Mouse (Mus musculus) hindbrain, embryonic 13.5 days (tissue): ENCODE results near the gene Lrrc1. TPM values are rescaled to one million over a fixed set of nuclear protein-coding genes. Genes with fewer than 3 reads are reported as not detected.
A peak's percentile ranks its signal among the peaks of the same experiment; 100 is the strongest.

Experiments
- ATAC-seq: fragments of 200-750 bp; cut with Nextera tagmentation; 2 replicates; pipeline ENCODE4 v1.8.0; 2017; ENCODE audit warnings: moderate TSS enrichment; ENCODE audit not compliant: low FRiP score
- H3K27ac ChIP-seq: fragments of 300-500 bp; sonication (generic); 2 replicates; pipeline ENCODE4 v1.5.1; 2015; ENCODE audit warnings: inconsistent platforms, mild to moderate bottlenecking, moderate library complexity
- H3K27me3 ChIP-seq: fragments of 300-500 bp; sonication (generic); 2 replicates; pipeline ENCODE4 v1.6.1; 2015; ENCODE audit warnings: mild to moderate bottlenecking, inconsistent platforms
- H3K36me3 ChIP-seq: fragments of 300-500 bp; sonication (generic); 2 replicates; pipeline ENCODE4 v1.6.1; 2015; ENCODE audit warnings: mild to moderate bottlenecking, inconsistent platforms
- H3K4me1 ChIP-seq: fragments of 300-500 bp; sonication (generic); replicated peaks from 2 replicates; pipeline ENCODE4 v1.6.1; 2015; ENCODE audit warnings: inconsistent platforms
- H3K4me2 ChIP-seq: fragments of 300-500 bp; sonication (generic); 2 replicates; pipeline ENCODE4 v1.6.1; 2015; ENCODE audit warnings: inconsistent platforms, mild to moderate bottlenecking, moderate library complexity
- H3K4me3 ChIP-seq: fragments of 300-500 bp; sonication (generic); 2 replicates; pipeline ENCODE4 v1.5.1; 2015; ENCODE audit warnings: mild to moderate bottlenecking, inconsistent platforms
- H3K9ac ChIP-seq: fragments of 300-500 bp; sonication (generic); 2 replicates; pipeline ENCODE4 v1.6.1; 2015; ENCODE audit warnings: mild to moderate bottlenecking, inconsistent platforms
- H3K9me3 ChIP-seq: fragments of 300-500 bp; sonication (generic); 2 replicates; pipeline ENCODE4 v1.6.1; 2016; ENCODE audit warnings: inconsistent platforms
- WGBS: fragments of 180-500 bp; shearing (Covaris S2); methylation state at CpG from one replicate; pipeline ENCODE4 v1.1.7; 2015; 5-methylcytosine and 5-hydroxymethylcytosine counted together
- polyA plus RNA-seq: library from polyadenylated mRNA; unstranded; fragments of >200 nt; fragmentation: Nextera tagmentation; extraction: Ambion mirVana; gene quantifications from 2 replicates; pipeline ENCODE4 v1.2.1, GENCODE M21; 2015

The Lrrc1 gene
- polyA plus RNA-seq, 1 experiment from 2014 or later = 5.6 TPM

DNA sequence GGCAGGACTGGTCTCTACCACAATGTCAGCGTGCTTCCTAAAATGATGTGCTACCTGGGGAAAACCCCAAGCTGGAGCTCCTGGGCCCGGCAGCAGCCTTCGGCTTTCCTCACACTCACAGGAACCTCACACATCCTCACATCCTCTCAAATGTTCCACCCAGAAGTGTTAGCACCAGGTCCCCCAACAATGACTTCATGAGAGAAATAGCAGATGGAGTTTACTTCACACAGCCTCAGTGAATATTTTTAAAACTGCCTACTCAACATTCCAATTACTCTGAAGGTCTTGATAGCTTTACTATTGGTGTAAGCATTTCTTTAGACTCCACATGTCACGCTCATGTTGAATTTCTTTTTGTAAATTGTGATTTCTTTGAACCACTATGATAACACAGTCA is 27.2 kb upstream of the Lrrc1 start:
- 93% methylated on average over 4 of the region's 4 CpGs for WGBS
- H3K36me3 ChIP-seq = no peaks in the 10 kb centered on the region
- no peak overlapping the region for H3K4me2 ChIP-seq
- no peak overlapping the region for H3K9ac ChIP-seq
- no peaks in the 10 kb centered on the region; the same call in 1 of the 2 replicates for H3K4me1 ChIP-seq
- no peak overlapping the region for H3K4me3 ChIP-seq
- H3K27ac ChIP-seq = no peak overlapping the region
- ATAC-seq = no peak
- H3K27me3 ChIP-seq = no peaks in the 10 kb centered on the region
- H3K9me3 ChIP-seq = no peaks in the 10 kb centered on the region

- H3K9me3 ChIP-seq = no peaks in the 10 kb centered on the region
- no peaks in the 10 kb centered on the region for H3K36me3 ChIP-seq
- no peak overlapping the region for H3K27ac ChIP-seq
- H3K4me1 ChIP-seq = no peaks in the 10 kb centered on the region; the same call in 1 of the 2 replicates
- 43% methylated on average over 13 of the region's 13 CpGs for WGBS
- no peak for ATAC-seq
- no peak overlapping the region for H3K4me2 ChIP-seq
- H3K4me3 ChIP-seq = no peak overlapping the region
- no peak overlapping the region for H3K9ac ChIP-seq
- H3K27me3 ChIP-seq = no peaks in the 10 kb centered on the region
Measured at GRCm38 (mm10) chr9:77568789-77569506, 24.3 kb upstream of the Lrrc1 start.

DNA sequence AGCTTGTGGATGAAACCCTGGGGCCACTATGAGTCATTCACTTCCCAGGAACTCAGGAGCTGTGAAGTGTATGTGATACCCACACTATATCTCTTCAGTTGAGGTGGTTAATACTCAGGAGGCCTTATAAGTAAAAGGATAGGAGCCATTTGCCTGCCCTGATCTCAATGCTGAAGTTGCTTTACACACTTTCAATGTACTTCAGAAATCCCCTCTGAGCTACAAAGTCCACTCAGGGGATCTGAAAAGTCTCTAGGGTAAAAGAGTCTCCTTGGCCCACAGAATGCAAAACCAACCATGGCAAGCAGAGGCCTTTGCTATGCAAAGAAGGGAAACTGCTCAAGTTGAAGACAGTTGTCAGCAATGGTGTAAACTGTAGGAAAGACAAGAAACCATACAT is 17.2 kb upstream of the Lrrc1 start:
- no peaks in the 10 kb centered on the region for H3K27me3 ChIP-seq
- no peaks in the 10 kb centered on the region for H3K36me3 ChIP-seq
- H3K27ac ChIP-seq = no peak overlapping the region
- no peaks in the 10 kb centered on the region for H3K4me1 ChIP-seq
- H3K9ac ChIP-seq = no peak overlapping the region
- no peak for ATAC-seq
- no peak overlapping the region for H3K4me2 ChIP-seq
- H3K9me3 ChIP-seq = peaks cover 4% of the 10 kb centered on the region; the same call in 1 of the 2 replicates
- no peak overlapping the region for H3K4me3 ChIP-seq

GRCm38 (mm10) chr9:77557963-77558362 is 13.3 kb upstream of the Lrrc1 start:
- Histone ChIP-seq H3K27ac (no peak overlapping the region), H3K9me3 (peaks cover 1% of the 10 kb centered on the region; the same call in 1 of the 2 replicates), H3K36me3 (no peaks in the 10 kb centered on the region), H3K4me2 (no peak overlapping the region), H3K4me3 (no peak overlapping the region), H3K9ac (no peak overlapping the region), H3K4me1 (no peaks in the 10 kb centered on the region), H3K27me3 (no peaks in the 10 kb centered on the region)
- WGBS = 69% methylated on average over 3 of the region's 3 CpGs
- no peak for ATAC-seq

GRCm38 (mm10) chr9:77557181-77557580 is 12.5 kb upstream of the Lrrc1 start:
- WGBS = 89% methylated on average over 4 of the region's 4 CpGs
- no peaks in the 10 kb centered on the region for H3K9me3 ChIP-seq
- no peak overlapping the region for H3K27ac ChIP-seq
- H3K36me3 ChIP-seq = no peaks in the 10 kb centered on the region
- no peaks in the 10 kb centered on the region for H3K4me1 ChIP-seq
- no peak for ATAC-seq
- no peaks in the 10 kb centered on the region for H3K27me3 ChIP-seq
- no peak overlapping the region for H3K4me2 ChIP-seq
- H3K4me3 ChIP-seq = no peak overlapping the region
- H3K9ac ChIP-seq = no peak overlapping the region

GRCm38 (mm10) chr9:77556435-77556834 is 11.8 kb upstream of the Lrrc1 start:
- H3K27me3 ChIP-seq = no peaks in the 10 kb centered on the region
- 90% methylated on average over 9 of the region's 9 CpGs for WGBS
- H3K9ac ChIP-seq = no peak overlapping the region
- no peaks in the 10 kb centered on the region for H3K4me1 ChIP-seq
- no peak overlapping the region for H3K4me2 ChIP-seq
- H3K36me3 ChIP-seq = no peaks in the 10 kb centered on the region
- H3K27ac ChIP-seq = no peak overlapping the region
- no peak for ATAC-seq
- H3K9me3 ChIP-seq = no peaks in the 10 kb centered on the region
- H3K4me3 ChIP-seq = no peak overlapping the region

DNA sequence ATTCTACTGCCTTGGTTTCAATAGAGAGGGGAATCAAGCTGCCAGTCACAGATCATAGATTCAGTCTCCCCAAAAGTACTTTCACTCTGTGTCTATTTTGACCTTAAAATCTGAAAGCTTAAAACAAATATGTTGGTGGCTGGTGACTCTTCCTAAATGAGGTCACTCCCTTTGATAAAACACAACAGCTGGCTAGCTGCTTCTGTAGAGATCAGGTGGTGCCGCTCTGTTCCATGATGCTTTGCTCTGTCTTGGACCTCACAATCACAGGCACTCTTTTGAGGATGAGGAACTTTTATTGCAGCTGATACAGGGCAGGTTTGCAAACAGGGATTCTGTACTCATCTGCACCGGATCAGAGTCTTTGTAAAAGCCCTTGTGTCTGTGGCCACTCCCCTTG is 8.8 kb upstream of the Lrrc1 start:
- Histone ChIP-seq H3K27ac (no peak overlapping the region), H3K27me3 (no peaks in the 10 kb centered on the region), H3K9me3 (no peaks in the 10 kb centered on the region), H3K36me3 (no peaks in the 10 kb centered on the region), H3K4me1 (no peaks in the 10 kb centered on the region), H3K9ac (no peak overlapping the region), H3K4me2 (no peak overlapping the region), H3K4me3 (no peak overlapping the region)
- WGBS = 74% methylated on average over 2 of the region's 2 CpGs
- ATAC-seq = no peak

GRCm38 (mm10) chr9:77551036-77551512 is 6.4 kb upstream of the Lrrc1 start:
- 73% methylated on average over 7 of the region's 7 CpGs for WGBS
- H3K9me3 ChIP-seq = no peaks in the 10 kb centered on the region
- no peak overlapping the region for H3K4me3 ChIP-seq
- H3K4me1 ChIP-seq = no peaks in the 10 kb centered on the region
- H3K4me2 ChIP-seq = no peak overlapping the region
- H3K36me3 ChIP-seq = no peaks in the 10 kb centered on the region
- no peaks in the 10 kb centered on the region for H3K27me3 ChIP-seq
- ATAC-seq = no peak
- no peak overlapping the region for H3K9ac ChIP-seq
- H3K27ac ChIP-seq = no peak overlapping the region

GRCm38 (mm10) chr9:77546010-77546409 is 1.3 kb upstream of the Lrrc1 start:
- Histone ChIP-seq H3K4me2 (peak overlapping the region; percentile 92; the same call in 1 of the 2 replicates), H3K9me3 (no peaks in the 10 kb centered on the region), H3K4me1 (peaks cover 26% of the 10 kb centered on the region), H3K4me3 (no peak overlapping the region), H3K36me3 (no peaks in the 10 kb centered on the region), H3K27ac (no peak overlapping the region), H3K9ac (no peak overlapping the region), H3K27me3 (peaks cover 15% of the 10 kb centered on the region)
- 60% methylated on average over 3 of the region's 3 CpGs for WGBS
- no peak for ATAC-seq

DNA sequence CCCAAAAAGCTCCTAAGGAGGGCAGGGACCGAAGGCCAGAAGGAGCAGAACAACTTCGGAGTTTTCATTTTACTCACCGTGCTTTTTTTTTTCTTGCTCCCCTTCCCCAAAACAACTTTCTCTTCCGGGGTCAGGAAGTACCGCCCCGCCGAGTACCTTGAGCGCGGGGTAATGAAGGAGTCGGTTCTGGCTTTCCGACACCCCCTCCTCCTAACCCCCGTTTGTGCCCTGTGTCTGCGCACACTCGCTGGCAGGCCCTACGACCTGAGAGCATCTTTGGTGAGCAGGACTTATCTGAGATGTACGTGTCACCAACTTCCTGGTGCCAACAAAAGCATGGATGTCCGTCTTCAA is 375 bp upstream of the Lrrc1 start:
- no peaks in the 10 kb centered on the region for H3K9me3 ChIP-seq
- H3K9ac ChIP-seq = peak overlapping the region; percentile 81
- peak; percentile 48; the same call in 1 of the 2 replicates for ATAC-seq
- H3K27me3 ChIP-seq = peaks cover 15% of the 10 kb centered on the region
- H3K4me3 ChIP-seq = peak overlapping the region; percentile 73
- peak overlapping the region; percentile 78 for H3K27ac ChIP-seq
- under 1% methylated on average over 17 of the region's 17 CpGs for WGBS
- peaks cover 26% of the 10 kb centered on the region for H3K4me1 ChIP-seq
- peak overlapping the region; percentile 92 for H3K4me2 ChIP-seq
- no peaks in the 10 kb centered on the region for H3K36me3 ChIP-seq

- WGBS = 1% methylated on average over 40 of the region's 40 CpGs
- peaks cover 15% of the 10 kb centered on the region for H3K27me3 ChIP-seq
- H3K4me1 ChIP-seq = peaks cover 26% of the 10 kb centered on the region
- no peaks in the 10 kb centered on the region for H3K36me3 ChIP-seq
- peak overlapping the region; percentile 92 for H3K4me2 ChIP-seq
- no peak overlapping the region for H3K27ac ChIP-seq
- peak overlapping the region; percentile 73 for H3K4me3 ChIP-seq
- peak overlapping the region; percentile 81 for H3K9ac ChIP-seq
- H3K9me3 ChIP-seq = no peaks in the 10 kb centered on the region
- ATAC-seq = peak; percentile 38
Measured at GRCm38 (mm10) chr9:77543351-77544321, 1.0 kb downstream of the Lrrc1 start.

DNA sequence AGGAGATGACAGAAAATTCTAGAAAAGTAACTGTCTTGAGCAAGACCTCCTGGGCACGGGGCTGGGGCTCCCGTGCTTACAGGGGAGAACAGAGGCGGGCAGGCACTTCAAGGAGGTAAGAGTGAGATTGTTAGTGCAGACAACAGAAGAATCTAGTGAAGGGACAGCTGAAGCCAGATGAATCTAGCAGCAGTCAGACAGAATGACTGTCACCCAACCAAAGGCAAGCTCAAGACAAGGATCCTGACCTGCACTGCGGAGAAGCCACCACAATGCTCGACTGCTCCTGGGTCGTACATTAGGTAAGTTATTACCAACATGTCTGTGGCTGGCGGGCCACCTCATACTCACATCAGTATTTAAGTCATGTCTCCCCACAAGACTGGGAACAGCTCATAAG is 3.1 kb downstream of the Lrrc1 start:
- no peak overlapping the region for H3K4me2 ChIP-seq
- H3K9ac ChIP-seq = no peak overlapping the region
- H3K4me1 ChIP-seq = peaks cover 26% of the 10 kb centered on the region
- H3K36me3 ChIP-seq = no peaks in the 10 kb centered on the region
- 95% methylated on average over 7 of the region's 7 CpGs for WGBS
- ATAC-seq = no peak
- peaks cover 15% of the 10 kb centered on the region for H3K27me3 ChIP-seq
- no peak overlapping the region for H3K27ac ChIP-seq
- H3K4me3 ChIP-seq = no peak overlapping the region
- no peaks in the 10 kb centered on the region for H3K9me3 ChIP-seq
